Mouse (Mus musculus) myocyte (in vitro differentiated cells): Measurements from ENCODE around the gene Ccdc177. TPM values are rescaled to one million over a fixed set of nuclear protein-coding genes. Genes with fewer than 3 reads are reported as not detected.

ENCODE experiments used
- H3K27me3 ChIP-seq: one replicate; pipeline ENCODE4 v1.6.1; 2011; ENCODE audit not compliant: control insufficient read depth, insufficient read depth, insufficient read length
- H3K36me3 ChIP-seq: one replicate; pipeline ENCODE4 v1.6.1; 2011; ENCODE audit not compliant: control insufficient read depth, insufficient read depth
- H3K4me2 ChIP-seq: one replicate; pipeline ENCODE4 v1.6.1; 2011; ENCODE audit warnings: low read depth, control low read depth
- H3K4me3 ChIP-seq: one replicate; pipeline ENCODE4 v1.5.1; 2011; ENCODE audit warnings: mild to moderate bottlenecking, control low read depth, moderate library complexity
- H3K79me2 ChIP-seq: one replicate; pipeline ENCODE4 v1.6.1; 2011; ENCODE audit not compliant: control insufficient read depth, insufficient read depth
- H3ac ChIP-seq: one replicate; pipeline ENCODE4 v1.6.1; 2011; ENCODE audit not compliant: control insufficient read depth, insufficient read length
- CEBPB ChIP-seq: IDR thresholded peaks from 2 replicates; pipeline ENCODE4 v1.6.1; 2011; ENCODE audit warnings: mild to moderate bottlenecking, moderate library complexity; ENCODE audit not compliant: poor library complexity, insufficient read depth, severe bottlenecking
- E2F4 ChIP-seq: IDR thresholded peaks from one replicate; pipeline ENCODE4 v1.6.1; 2011; ENCODE audit warnings: mild to moderate bottlenecking, control low read depth, moderate library complexity; ENCODE audit not compliant: insufficient read depth
- MAX ChIP-seq: IDR thresholded peaks from one replicate; pipeline ENCODE4 v1.6.1; 2011; ENCODE audit warnings: low read depth, mild to moderate bottlenecking, control low read depth
- MYOD1 ChIP-seq, 3 experiments: IDR thresholded peaks; one replicate each; pipeline ENCODE4 v1.6.1; 2011; ENCODE audit warnings: control low read depth in 2 of 3, low read depth in 2 of 3, mild to moderate bottlenecking in 2 of 3, moderate library complexity in 1 of 3; ENCODE audit not compliant: insufficient read length in 2 of 3, control insufficient read depth in 1 of 3
- MYOG ChIP-seq, 3 experiments: IDR thresholded peaks; one replicate each; pipeline ENCODE4 v1.6.1; 2011; ENCODE audit warnings: control low read depth in 2 of 3, low read depth in 2 of 3, mild to moderate bottlenecking in 2 of 3; ENCODE audit not compliant: insufficient read length in 2 of 3, control insufficient read depth in 1 of 3, insufficient read depth in 1 of 3
- POLR2A ChIP-seq: IDR thresholded peaks from one replicate; pipeline ENCODE4 v1.6.1; 2011; ENCODE audit warnings: low read depth, mild to moderate bottlenecking, control low read depth, moderate library complexity; ENCODE audit not compliant: insufficient read length
- POLR2AphosphoS2 ChIP-seq: IDR thresholded peaks from one replicate; pipeline ENCODE4 v1.6.1; 2011; ENCODE audit warnings: low read depth, control low read depth; ENCODE audit not compliant: insufficient read length
- REST ChIP-seq: IDR thresholded peaks from one replicate; pipeline ENCODE4 v1.6.1; 2011; ENCODE audit warnings: mild to moderate bottlenecking, control low read depth, moderate library complexity; ENCODE audit not compliant: insufficient read depth, insufficient read length
- SRF ChIP-seq: IDR thresholded peaks from one replicate; pipeline ENCODE4 v1.6.1; 2011; ENCODE audit warnings: low read depth; ENCODE audit not compliant: control insufficient read depth, insufficient read length
- TCF12 ChIP-seq: IDR thresholded peaks from one replicate; pipeline ENCODE4 v1.6.1; 2011; ENCODE audit warnings: mild to moderate bottlenecking, control low read depth; ENCODE audit not compliant: poor library complexity, insufficient read depth, severe bottlenecking
- TCF3 ChIP-seq: IDR thresholded peaks from one replicate; pipeline ENCODE4 v1.6.1; 2011; ENCODE audit warnings: low read depth, control low read depth; ENCODE audit not compliant: insufficient read length
- USF1 ChIP-seq: IDR thresholded peaks from one replicate; pipeline ENCODE4 v1.6.1; 2011; ENCODE audit warnings: low read depth, mild to moderate bottlenecking, control low read depth, moderate library complexity
- polyA plus RNA-seq: library from polyadenylated mRNA; unstranded; fragments of >200 nt; fragmentation: generic; extraction: Trizol; gene quantifications from one replicate; pipeline ENCODE4 v1.2.1, GENCODE M21; 2012; ENCODE audit warnings: missing spikeins

The Ccdc177 gene
- polyA plus RNA-seq, 1 experiment, result not detected

DNA sequence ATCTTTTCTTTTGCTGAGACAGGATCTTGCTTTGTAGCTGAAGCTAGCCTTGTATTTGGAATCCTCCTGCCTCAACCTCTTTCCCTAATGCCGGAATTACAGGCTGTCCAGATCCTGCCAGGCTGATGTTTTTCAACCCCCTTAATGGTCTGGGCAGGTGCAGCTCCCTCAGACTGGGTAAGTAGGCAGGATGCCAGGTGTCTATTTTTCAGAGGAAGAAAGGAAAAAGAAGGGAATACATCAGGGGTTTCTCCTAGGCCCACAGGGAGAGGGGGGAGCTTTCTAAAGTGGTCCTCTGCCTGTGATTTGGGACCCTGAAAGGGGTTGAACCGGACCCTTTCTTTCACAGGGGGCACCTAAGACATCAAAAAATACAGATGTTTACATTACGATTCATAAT is 27.7 kb upstream of the Ccdc177 start:
- H3K36me3 ChIP-seq, result no peaks in the 10 kb centered on the region
- TF ChIP-seq SRF (no peak), MYOD1 (IDR thresholded peaks at IDR 0.05; ENCODE audit: control insufficient read depth in 1 of 3, insufficient read length in 2 of 3, low read depth in 2 of 3) (no peak)
- H3K27me3 ChIP-seq, result no peaks in the 10 kb centered on the region
- no peak overlapping the region for H3K4me3 ChIP-seq
- H3ac ChIP-seq, result no peak overlapping the region
- H3K79me2 ChIP-seq, result peaks cover 24% of the 10 kb centered on the region
- H3K4me2 ChIP-seq, result peak overlapping the region; percentile 52

DNA sequence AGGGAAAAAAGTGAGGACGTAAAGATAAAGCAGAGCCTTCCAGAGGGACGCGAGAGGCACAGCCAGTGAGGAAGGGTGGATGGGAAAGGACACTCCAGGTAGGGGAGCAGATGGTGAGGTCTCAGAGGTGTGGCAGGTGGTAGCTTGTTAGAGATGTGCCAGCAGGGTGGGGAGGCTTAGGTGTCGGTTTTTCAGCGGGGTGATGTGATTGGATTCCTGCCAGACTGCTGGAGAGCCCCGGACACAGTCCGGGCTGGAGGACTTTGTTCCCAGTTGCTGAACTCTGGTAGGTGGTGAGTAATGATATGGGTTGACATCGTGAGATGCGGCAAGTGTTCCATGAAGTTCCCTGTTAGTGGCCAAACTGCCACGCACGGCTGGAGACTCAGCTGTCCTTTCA is 27.1 kb upstream of the Ccdc177 start:
- TF ChIP-seq TCF3, result no peak
- TF ChIP-seq POLR2AphosphoS2, result no peak
- TF ChIP-seq REST, result no peak
- TF ChIP-seq TCF12, result no peak
- TF ChIP-seq USF1, result no peak
- no peak for TF ChIP-seq MYOD1 (IDR thresholded peaks at IDR 0.05; ENCODE audit: control insufficient read depth in 1 of 3, insufficient read length in 2 of 3, low read depth in 2 of 3)
- TF ChIP-seq MAX, result no peak
- no peak for TF ChIP-seq MYOG (IDR thresholded peaks at IDR 0.05; ENCODE audit: control insufficient read depth in 1 of 3, insufficient read depth in 1 of 3, insufficient read length in 2 of 3, low read depth in 2 of 3)
- no peak for TF ChIP-seq POLR2A
- no peak for TF ChIP-seq E2F4
- no peak for TF ChIP-seq CEBPB
- H3K4me3 ChIP-seq, result no peak overlapping the region
- no peaks in the 10 kb centered on the region for H3K36me3 ChIP-seq
- H3K27me3 ChIP-seq, result no peaks in the 10 kb centered on the region
- H3K4me2 ChIP-seq, result peak overlapping the region; percentile 52
- no peak overlapping the region for H3ac ChIP-seq
- H3K79me2 ChIP-seq, result peaks cover 18% of the 10 kb centered on the region

DNA sequence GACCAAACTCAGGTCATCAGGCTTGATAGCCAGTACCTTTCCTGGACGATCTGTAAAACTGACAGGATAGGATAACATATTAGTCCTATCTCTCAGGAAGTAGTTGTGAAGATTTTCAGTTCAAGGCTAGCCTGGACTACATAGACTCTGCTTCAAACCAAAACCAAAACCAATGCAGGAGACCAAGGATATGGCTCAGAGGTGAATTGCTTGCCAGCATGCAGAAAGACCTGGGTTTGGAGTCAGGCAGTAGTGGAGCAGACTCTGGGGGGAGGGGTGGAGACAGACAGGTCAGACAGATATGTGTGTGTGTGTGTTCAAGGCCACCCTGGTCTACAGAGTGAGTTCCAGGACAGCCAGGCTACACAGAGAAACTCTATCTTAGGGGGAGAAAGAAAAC is 26.1 kb upstream of the Ccdc177 start:
- H3K4me2 ChIP-seq, result no peak overlapping the region
- peaks cover 8% of the 10 kb centered on the region for H3K79me2 ChIP-seq
- H3K27me3 ChIP-seq, result no peaks in the 10 kb centered on the region
- no peak overlapping the region for H3K4me3 ChIP-seq
- TF ChIP-seq MAX, result no peak
- no peak for TF ChIP-seq MYOG (IDR thresholded peaks at IDR 0.05; ENCODE audit: control insufficient read depth in 1 of 3, insufficient read depth in 1 of 3, insufficient read length in 2 of 3, low read depth in 2 of 3)
- TF ChIP-seq MYOD1 (IDR thresholded peaks at IDR 0.05; ENCODE audit: control insufficient read depth in 1 of 3, insufficient read length in 2 of 3, low read depth in 2 of 3), result no peak
- no peak for TF ChIP-seq SRF
- TF ChIP-seq CEBPB, result no peak
- TF ChIP-seq USF1, result no peak
- no peak for TF ChIP-seq TCF3
- TF ChIP-seq POLR2AphosphoS2, result no peak
- TF ChIP-seq POLR2A, result no peak
- no peak for TF ChIP-seq E2F4
- no peak overlapping the region for H3ac ChIP-seq
- no peaks in the 10 kb centered on the region for H3K36me3 ChIP-seq

GRCm38 (mm10) chr12:80785597-80785996 is 25.1 kb upstream of the Ccdc177 start:
- Histone ChIP-seq H3K4me3 (no peak overlapping the region), H3K79me2 (no peaks in the 10 kb centered on the region), H3ac (no peak overlapping the region), H3K36me3 (no peaks in the 10 kb centered on the region), H3K4me2 (no peak overlapping the region), H3K27me3 (no peaks in the 10 kb centered on the region)
- no peak for TF ChIP-seq USF1
- TF ChIP-seq POLR2A, result no peak
- no peak for TF ChIP-seq TCF12
- TF ChIP-seq TCF3, result no peak
- no peak for TF ChIP-seq CEBPB
- TF ChIP-seq MYOD1 (IDR thresholded peaks at IDR 0.05; ENCODE audit: control insufficient read depth in 1 of 3, insufficient read length in 2 of 3, low read depth in 2 of 3), result no peak
- TF ChIP-seq E2F4, result no peak
- TF ChIP-seq SRF, result no peak
- TF ChIP-seq REST, result no peak
- TF ChIP-seq MYOG (IDR thresholded peaks at IDR 0.05; ENCODE audit: control insufficient read depth in 1 of 3, insufficient read depth in 1 of 3, insufficient read length in 2 of 3, low read depth in 2 of 3), result no peak
- TF ChIP-seq POLR2AphosphoS2, result no peak
- TF ChIP-seq MAX, result no peak

- Histone ChIP-seq H3K4me2 (no peak overlapping the region), H3K79me2 (no peaks in the 10 kb centered on the region), H3K27me3 (no peaks in the 10 kb centered on the region), H3K4me3 (no peak overlapping the region), H3ac (no peak overlapping the region), H3K36me3 (no peaks in the 10 kb centered on the region)
- TF ChIP-seq TCF3, result no peak
- no peak for TF ChIP-seq E2F4
These were observed 24.5 kb upstream of the Ccdc177 start for GRCm38 (mm10) chr12:80785005-80785404.
